Mouse (Mus musculus): ENCODE results near the gene Olfr1155. TPM values are rescaled to one million over a fixed set of nuclear protein-coding genes. Genes with fewer than 3 reads are reported as not detected.

The Olfr1155 gene
- not detected in 2 replicates for polyA plus RNA-seq (2015; fragmentation: Nextera tagmentation; extraction: Ambion mirVana)

GRCm38 (mm10) chr2:87945037-87945436, at the start of gene Olfr1155:
TSS of gene Olfr1155 (minus strand) at chr2:87945137.
- H3K4me3 ChIP-seq, result no peak within 1 kb of the TSS
- no peak for ATAC-seq (replicated peaks)
- H3K4me1 ChIP-seq, result no peaks in the 10 kb centered on the region
- no peaks in the 10 kb centered on the region for H3K36me3 ChIP-seq (replicated peaks)
- H3K9me3 ChIP-seq, result no peaks in the 10 kb centered on the region
- H3K27me3 ChIP-seq (replicated peaks), result no peaks in the 10 kb centered on the region
- 94% methylated on average over 1 of the region's 1 CpGs for WGBS
- no peak within 1 kb of the TSS for H3K4me2 ChIP-seq
- no peak within 1 kb of the TSS for H3K27ac ChIP-seq
- no peak within 1 kb of the TSS for H3K9ac ChIP-seq

DNA sequence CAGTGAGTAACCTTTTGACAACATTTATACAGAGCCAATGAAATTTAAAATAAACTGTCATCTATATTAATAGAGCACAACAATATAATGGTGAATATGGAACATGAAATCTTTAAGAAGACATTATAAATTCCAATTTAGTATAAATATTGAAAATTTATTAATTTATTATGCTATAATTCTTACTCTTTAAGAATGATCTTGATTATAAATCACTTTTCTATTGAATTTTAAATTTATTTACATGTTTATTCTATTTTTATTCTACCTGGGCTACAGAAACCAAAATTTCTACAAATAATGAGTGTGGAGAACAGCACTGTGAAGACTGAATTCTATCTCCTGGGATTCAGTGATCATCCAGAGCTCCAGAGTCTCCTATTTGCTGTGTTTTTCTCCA, 44.9 kb upstream of the Olfr1155 start, which contains the start of gene Olfr1158:
Gene Olfr1158, plus strand, starts transcription at position 301 of the 400 bp plus-strand sequence.
- H3K4me3 ChIP-seq, result no peak within 1 kb of the TSS

DNA sequence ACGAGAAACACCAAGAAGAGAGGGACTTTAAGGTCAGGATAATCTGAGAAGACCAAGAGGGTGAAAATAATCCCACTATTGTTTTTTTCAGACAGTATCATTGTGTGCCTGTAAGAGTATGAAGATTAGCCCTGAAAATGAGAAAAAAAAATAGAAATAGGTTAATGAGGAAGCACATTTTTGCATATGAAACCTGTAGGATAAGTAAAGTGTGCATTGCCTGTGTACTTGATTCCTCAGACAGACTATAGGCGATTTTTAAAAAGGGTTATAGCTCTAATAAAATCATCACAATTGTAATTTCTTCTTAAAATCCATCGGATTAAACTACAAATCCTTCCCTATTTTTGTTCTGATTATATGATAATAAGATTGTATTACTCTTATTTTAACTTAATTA, 29.6 kb upstream of the Olfr1155 start, which contains the start of gene Olfr74:
Gene Olfr74, minus strand, starts transcription at position 101 of the 400 bp plus-strand sequence.
- Histone ChIP-seq H3K4me3 (no peak within 1 kb of the TSS), H3K9me3 (no peaks in the 10 kb centered on the region), H3K4me1 (no peaks in the 10 kb centered on the region), H3K4me2 (no peak within 1 kb of the TSS), H3K9ac (no peak within 1 kb of the TSS), H3K27me3 (replicated peaks) (no peaks in the 10 kb centered on the region), H3K36me3 (replicated peaks) (no peaks in the 10 kb centered on the region), H3K27ac (no peak within 1 kb of the TSS)
- ATAC-seq (replicated peaks), result no peak
- WGBS, result 72% methylated on average over 3 of the region's 3 CpGs

More for the DNA sequence above, 44.9 kb upstream of the Olfr1155 start, which contains the start of gene Olfr1158:
- Histone ChIP-seq H3K9me3 (no peaks in the 10 kb centered on the region), H3K27me3 (replicated peaks) (no peaks in the 10 kb centered on the region), H3K36me3 (replicated peaks) (no peaks in the 10 kb centered on the region), H3K27ac (no peak within 1 kb of the TSS), H3K4me2 (no peak within 1 kb of the TSS), H3K4me1 (no peaks in the 10 kb centered on the region), H3K9ac (no peak within 1 kb of the TSS)
- ATAC-seq (replicated peaks), result no peak

DNA sequence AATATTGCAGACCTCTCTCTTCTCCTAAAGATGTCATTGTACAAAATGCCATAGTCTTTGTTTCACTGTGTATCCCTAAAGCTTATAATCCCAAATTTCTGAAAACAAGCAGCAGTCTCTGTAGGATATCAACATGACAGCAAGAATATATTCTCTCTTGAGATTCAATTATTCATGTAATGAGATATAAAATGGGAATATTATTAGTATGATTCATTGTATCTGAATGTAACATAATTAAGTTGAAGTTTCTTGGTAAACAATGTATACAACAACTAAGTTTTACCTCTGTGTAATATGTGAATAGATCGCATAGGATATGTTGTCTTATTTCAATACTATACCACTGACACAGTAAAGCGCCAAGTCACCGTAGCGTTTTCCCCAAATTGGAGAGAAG, 23.3 kb upstream of the Olfr1155 start, which contains the start of gene Olfr1157:
Gene Olfr1157, minus strand, starts transcription at position 101 of the 400 bp plus-strand sequence.
- no peaks in the 10 kb centered on the region for H3K36me3 ChIP-seq (replicated peaks)
- WGBS, result 95% methylated on average over 4 of the region's 4 CpGs
- H3K9ac ChIP-seq, result no peak within 1 kb of the TSS
- H3K4me3 ChIP-seq, result no peak within 1 kb of the TSS
- H3K27me3 ChIP-seq (replicated peaks), result no peaks in the 10 kb centered on the region
- no peaks in the 10 kb centered on the region for H3K4me1 ChIP-seq
- ATAC-seq (replicated peaks), result no peak
- H3K27ac ChIP-seq, result no peak within 1 kb of the TSS
- no peaks in the 10 kb centered on the region for H3K9me3 ChIP-seq
- H3K4me2 ChIP-seq, result no peak within 1 kb of the TSS

DNA sequence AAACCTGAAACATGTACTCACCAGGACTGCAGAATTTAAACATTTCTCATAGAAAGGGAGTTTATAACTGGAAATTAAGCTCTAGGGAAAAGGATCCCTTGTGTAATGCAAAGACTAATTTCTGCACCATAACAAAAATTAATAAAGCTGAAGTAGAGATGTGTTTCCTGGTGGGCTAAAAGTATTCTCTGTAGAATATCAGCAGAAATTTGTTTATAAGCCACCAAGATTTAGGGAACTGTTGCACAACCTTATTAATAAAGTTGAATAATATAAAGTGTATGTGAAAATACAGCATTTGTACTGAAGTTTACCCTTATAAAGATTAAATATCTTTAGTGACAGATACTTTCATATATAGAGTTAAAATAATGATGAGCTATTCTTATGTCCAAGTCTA, 8.1 kb upstream of the Olfr1155 start, which contains the start of gene Olfr1156:
Gene Olfr1156, minus strand, starts transcription at position 101 of the 400 bp plus-strand sequence.
- Histone ChIP-seq H3K4me2 (no peak within 1 kb of the TSS), H3K36me3 (replicated peaks) (no peaks in the 10 kb centered on the region), H3K4me3 (no peak within 1 kb of the TSS), H3K27me3 (replicated peaks) (no peaks in the 10 kb centered on the region), H3K27ac (no peak within 1 kb of the TSS), H3K9me3 (no peaks in the 10 kb centered on the region), H3K9ac (no peak within 1 kb of the TSS), H3K4me1 (no peaks in the 10 kb centered on the region)
- no peak for ATAC-seq (replicated peaks)

DNA sequence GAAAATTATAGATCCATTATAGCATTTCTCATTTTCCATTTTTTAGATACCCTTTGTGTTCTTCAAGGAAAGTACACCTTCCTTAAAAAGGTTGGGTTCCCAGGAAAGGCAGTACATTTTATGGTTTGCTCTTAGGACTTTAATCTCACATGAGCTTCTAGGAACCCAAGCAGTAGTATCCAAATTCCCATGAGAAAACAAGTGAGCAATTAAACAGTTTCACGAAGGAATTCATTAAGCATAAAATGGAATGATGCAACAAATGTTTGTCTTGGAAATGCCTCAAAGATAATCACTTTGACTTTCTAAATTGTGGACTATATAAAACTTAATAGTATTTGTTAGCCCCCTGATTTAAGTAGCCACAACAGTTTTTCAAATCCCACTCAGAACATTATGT, 39.9 kb downstream of the Olfr1155 start, which contains the start of gene Olfr1154:
Gene Olfr1154, minus strand, starts transcription at position 101 of the 400 bp plus-strand sequence.
- H3K27ac ChIP-seq, result no peak within 1 kb of the TSS
- no peaks in the 10 kb centered on the region for H3K4me1 ChIP-seq
- WGBS, result 87% methylated on average over 1 of the region's 1 CpGs
- ATAC-seq (replicated peaks), result no peak
- H3K36me3 ChIP-seq (replicated peaks), result no peaks in the 10 kb centered on the region
- no peak within 1 kb of the TSS for H3K4me2 ChIP-seq
- no peak within 1 kb of the TSS for H3K9ac ChIP-seq
- H3K27me3 ChIP-seq (replicated peaks), result no peaks in the 10 kb centered on the region
- H3K9me3 ChIP-seq, result no peaks in the 10 kb centered on the region
- H3K4me3 ChIP-seq, result no peak within 1 kb of the TSS

GRCm38 (mm10) chr2:87894662-87895061, 50.3 kb downstream of the Olfr1155 start, which contains the start of gene Olfr1153:
TSS of gene Olfr1153 (plus strand) at chr2:87894962.
- H3K36me3 ChIP-seq (replicated peaks), result no peaks in the 10 kb centered on the region
- H3K4me1 ChIP-seq, result no peaks in the 10 kb centered on the region
- no peak within 1 kb of the TSS for H3K9ac ChIP-seq
- no peaks in the 10 kb centered on the region for H3K9me3 ChIP-seq
- ATAC-seq (replicated peaks), result no peak
- no peak within 1 kb of the TSS for H3K4me3 ChIP-seq
- H3K27ac ChIP-seq, result no peak within 1 kb of the TSS
- H3K27me3 ChIP-seq (replicated peaks), result no peaks in the 10 kb centered on the region
- WGBS, result 70% methylated on average over 1 of the region's 1 CpGs
- H3K4me2 ChIP-seq, result no peak within 1 kb of the TSS

Other genes starting within 250 kb of the Olfr1155 start
- gene Olfr1137, start 232.0 kb downstream of the Olfr1155 start, polyA plus RNA-seq (2015; fragmentation: Nextera tagmentation; extraction: Ambion mirVana), result not detected in 2 replicates
- gene Olfr1138, start 205.2 kb downstream of the Olfr1155 start, polyA plus RNA-seq (2015; fragmentation: Nextera tagmentation; extraction: Ambion mirVana), result not detected in 2 replicates
- gene Olfr1140, start 201.4 kb downstream of the Olfr1155 start, polyA plus RNA-seq (2015; fragmentation: Nextera tagmentation; extraction: Ambion mirVana), result not detected in 2 replicates
- gene Olfr1141, start 191.1 kb downstream of the Olfr1155 start, polyA plus RNA-seq (2015; fragmentation: Nextera tagmentation; extraction: Ambion mirVana), result not detected in 2 replicates
- not detected in 2 replicates for gene Olfr152, start 165.7 kb downstream of the Olfr1155 start, polyA plus RNA-seq (2015; fragmentation: Nextera tagmentation; extraction: Ambion mirVana)
- gene Olfr1143, start 144.5 kb downstream of the Olfr1155 start, polyA plus RNA-seq (2015; fragmentation: Nextera tagmentation; extraction: Ambion mirVana), result not detected in 2 replicates
- not detected in 2 replicates for gene Olfr1145, start 135.3 kb downstream of the Olfr1155 start, polyA plus RNA-seq (2015; fragmentation: Nextera tagmentation; extraction: Ambion mirVana)
- gene Olfr1148, start 114.6 kb downstream of the Olfr1155 start, polyA plus RNA-seq (2015; fragmentation: Nextera tagmentation; extraction: Ambion mirVana), result not detected in 2 replicates
- not detected in 2 replicates for gene Olfr1150-ps1, start 101.1 kb downstream of the Olfr1155 start, polyA plus RNA-seq (2015; fragmentation: Nextera tagmentation; extraction: Ambion mirVana)
- gene Olfr1151, start 89.3 kb downstream of the Olfr1155 start, polyA plus RNA-seq (2015; fragmentation: Nextera tagmentation; extraction: Ambion mirVana), result not detected in 2 replicates
- not detected in 2 replicates for gene Olfr1152, start 78.6 kb downstream of the Olfr1155 start, polyA plus RNA-seq (2015; fragmentation: Nextera tagmentation; extraction: Ambion mirVana)
- gene Olfr1153, start 50.2 kb downstream of the Olfr1155 start, polyA plus RNA-seq (2015; fragmentation: Nextera tagmentation; extraction: Ambion mirVana), result not detected in 2 replicates
- gene Olfr1154, start 40.0 kb downstream of the Olfr1155 start, polyA plus RNA-seq (2015; fragmentation: Nextera tagmentation; extraction: Ambion mirVana), result not detected in 2 replicates
- not detected in 2 replicates for gene Olfr1156, start 8.0 kb upstream of the Olfr1155 start, polyA plus RNA-seq (2015; fragmentation: Nextera tagmentation; extraction: Ambion mirVana)
- not detected in 2 replicates for gene Olfr1157, start 23.2 kb upstream of the Olfr1155 start, polyA plus RNA-seq (2015; fragmentation: Nextera tagmentation; extraction: Ambion mirVana)
- gene Olfr74, start 29.5 kb upstream of the Olfr1155 start, polyA plus RNA-seq (2015; fragmentation: Nextera tagmentation; extraction: Ambion mirVana), result not detected in 2 replicates
- gene Olfr1158, start 45.0 kb upstream of the Olfr1155 start, polyA plus RNA-seq (2015; fragmentation: Nextera tagmentation; extraction: Ambion mirVana), result not detected in 2 replicates
- not detected in 2 replicates for gene Olfr1160, start 63.1 kb upstream of the Olfr1155 start, polyA plus RNA-seq (2015; fragmentation: Nextera tagmentation; extraction: Ambion mirVana)
- gene Olfr1161, start 77.6 kb upstream of the Olfr1155 start, polyA plus RNA-seq (2015; fragmentation: Nextera tagmentation; extraction: Ambion mirVana), result not detected in 2 replicates
- gene Olfr73, start 92.6 kb upstream of the Olfr1155 start, polyA plus RNA-seq (2015; fragmentation: Nextera tagmentation; extraction: Ambion mirVana), result not detected in 2 replicates
- not detected in 2 replicates for gene Olfr1162, start 106.0 kb upstream of the Olfr1155 start, polyA plus RNA-seq (2015; fragmentation: Nextera tagmentation; extraction: Ambion mirVana)
- not detected in 2 replicates for gene Olfr1163, start 126.7 kb upstream of the Olfr1155 start, polyA plus RNA-seq (2015; fragmentation: Nextera tagmentation; extraction: Ambion mirVana)
- not detected in 2 replicates for gene Olfr1164, start 148.8 kb upstream of the Olfr1155 start, polyA plus RNA-seq (2015; fragmentation: Nextera tagmentation; extraction: Ambion mirVana)
- gene Olfr1166, start 183.1 kb upstream of the Olfr1155 start, polyA plus RNA-seq (2015; fragmentation: Nextera tagmentation; extraction: Ambion mirVana), result not detected in 2 replicates
- gene Olfr1167, start 210.1 kb upstream of the Olfr1155 start, polyA plus RNA-seq (2015; fragmentation: Nextera tagmentation; extraction: Ambion mirVana), result not detected in 2 replicates
- gene Olfr1168, start 236.7 kb upstream of the Olfr1155 start, polyA plus RNA-seq (2015; fragmentation: Nextera tagmentation; extraction: Ambion mirVana), result not detected in 2 replicates

All from midbrain, embryonic 15.5 days (tissue).